Mouse (Mus musculus) embryo, embryonic 9.5 days (tissue): Measurements from ENCODE around the gene Hs6st1.

Experiments used
- DNase-seq: peaks from one replicate; pipeline ENCODE4 v3.0.0-alpha.2; 2017; ENCODE audit errors: extremely low spot score

Hs6st1 gene

GRCm38 (mm10) chr1:36083554-36083953 lies 15.4 kb downstream of the Hs6st1 start:
- no peak for DNase-seq

- no peak for DNase-seq
Observed at GRCm38 (mm10) chr1:36085069-36085468, 16.9 kb downstream of the Hs6st1 start.

- DNase-seq = no peak
Observed at GRCm38 (mm10) chr1:36088367-36088766, 20.2 kb downstream of the Hs6st1 start.

GRCm38 (mm10) chr1:36089481-36089880 lies 21.3 kb downstream of the Hs6st1 start:
- no peak for DNase-seq

GRCm38 (mm10) chr1:36090011-36090721 lies 22.0 kb downstream of the Hs6st1 start:
- DNase-seq = no peak

GRCm38 (mm10) chr1:36090722-36091110 lies 22.5 kb downstream of the Hs6st1 start:
- DNase-seq = no peak

- no peak for DNase-seq
Observed at GRCm38 (mm10) chr1:36091246-36091645, 23.0 kb downstream of the Hs6st1 start.

GRCm38 (mm10) chr1:36093741-36094140 lies 25.5 kb downstream of the Hs6st1 start:
- no peak for DNase-seq

- no peak for DNase-seq
Observed at GRCm38 (mm10) chr1:36095423-36096272, 27.4 kb downstream of the Hs6st1 start.

- DNase-seq = no peak
Observed at GRCm38 (mm10) chr1:36098432-36098831, 30.2 kb downstream of the Hs6st1 start.

- no peak for DNase-seq
Observed at GRCm38 (mm10) chr1:36100371-36100770, 32.2 kb downstream of the Hs6st1 start.

- no peak for DNase-seq
Observed at GRCm38 (mm10) chr1:36105917-36106706, 37.9 kb downstream of the Hs6st1 start.

- no peak for DNase-seq
Observed at GRCm38 (mm10) chr1:36109987-36110386, 41.8 kb downstream of the Hs6st1 start.

GRCm38 (mm10) chr1:36112665-36113064 lies 44.5 kb downstream of the Hs6st1 start:
- no peak for DNase-seq

- no peak for DNase-seq
Observed at GRCm38 (mm10) chr1:36113670-36114069, 45.5 kb downstream of the Hs6st1 start.

- no peak for DNase-seq
Observed at GRCm38 (mm10) chr1:36114844-36115243, 46.6 kb downstream of the Hs6st1 start.

- DNase-seq = no peak
Observed at GRCm38 (mm10) chr1:36116488-36116887, 48.3 kb downstream of the Hs6st1 start.

GRCm38 (mm10) chr1:36118061-36118685 lies 50.0 kb downstream of the Hs6st1 start:
- no peak for DNase-seq

GRCm38 (mm10) chr1:36118958-36119357 lies 50.8 kb downstream of the Hs6st1 start:
- no peak for DNase-seq

GRCm38 (mm10) chr1:36119426-36119825 lies 51.2 kb downstream of the Hs6st1 start:
- DNase-seq = no peak

- DNase-seq = no peak
Observed at GRCm38 (mm10) chr1:36121172-36121571, 53.0 kb downstream of the Hs6st1 start.

GRCm38 (mm10) chr1:36125076-36125475 lies 56.9 kb downstream of the Hs6st1 start:
- no peak for DNase-seq
